Mouse (Mus musculus) midbrain, embryonic 11.5 days (tissue): Measurements from ENCODE around the gene Retreg2. TPM values are rescaled to one million over a fixed set of nuclear protein-coding genes. Genes with fewer than 3 reads are reported as not detected.

ENCODE experiments used
- polyA plus RNA-seq: library from polyadenylated mRNA; unstranded; fragments of >200 nt; fragmentation: Nextera tagmentation; extraction: Ambion mirVana; gene quantifications from 2 replicates; pipeline ENCODE4 v1.2.1, GENCODE M21; 2014

Gene Retreg2
- polyA plus RNA-seq, 1 experiment from 2014 or later = 55.1 TPM

Other genes with a start within 250 kb of the Retreg2 start
- 0.19 TPM in 1 of 2 replicates, not detected in the other for gene Cryba2, start 249.6 kb upstream of the Retreg2 start, polyA plus RNA-seq
- 0.03 and 0.04 TPM in 2 replicates for gene Cfap65, start 207.2 kb upstream of the Retreg2 start, polyA plus RNA-seq
- gene Ihh, start 191.1 kb upstream of the Retreg2 start, polyA plus RNA-seq = 0.22 TPM in 1 of 2 replicates, not detected in the other
- 12.9 and 13.0 TPM in 2 replicates for gene Nhej1, start 17.6 kb upstream of the Retreg2 start, polyA plus RNA-seq
- gene Slc23a3, start 8.9 kb upstream of the Retreg2 start, polyA plus RNA-seq = not detected in 2 replicates
- 45.5 and 49.8 TPM in 2 replicates for gene Cnppd1, start 67 bp upstream of the Retreg2 start, polyA plus RNA-seq
- gene Zfand2b, start 25.9 kb downstream of the Retreg2 start, polyA plus RNA-seq = 30.1 and 33.6 TPM in 2 replicates
- 25.3 and 29.2 TPM in 2 replicates for gene Abcb6, start 37.6 kb downstream of the Retreg2 start, polyA plus RNA-seq
- 14.3 and 14.4 TPM in 2 replicates for gene Ankzf1, start 49.4 kb downstream of the Retreg2 start, polyA plus RNA-seq
- gene Atg9a, start 49.4 kb downstream of the Retreg2 start, polyA plus RNA-seq = 17.3 and 18.8 TPM in 2 replicates
- gene Glb1l, start 68.0 kb downstream of the Retreg2 start, polyA plus RNA-seq = 18.3 and 19.4 TPM in 2 replicates
- 110 and 116 TPM in 2 replicates for gene Stk16, start 68.1 kb downstream of the Retreg2 start, polyA plus RNA-seq
- 7.9 and 9.6 TPM in 2 replicates for gene Tuba4a, start 77.1 kb downstream of the Retreg2 start, polyA plus RNA-seq
- gene A630095N17Rik, start 89.3 kb downstream of the Retreg2 start, polyA plus RNA-seq = not detected in 2 replicates
- gene Dnajb2, start 93.6 kb downstream of the Retreg2 start, polyA plus RNA-seq = 15.9 and 18.1 TPM in 2 replicates
- gene Ptprn, start 121.7 kb downstream of the Retreg2 start, polyA plus RNA-seq = 4.2 and 4.4 TPM in 2 replicates
- gene Resp18, start 135.6 kb downstream of the Retreg2 start, polyA plus RNA-seq = 28.5 and 34.8 TPM in 2 replicates
- 149 TPM in 2 replicates for gene Dnpep, start 175.2 kb downstream of the Retreg2 start, polyA plus RNA-seq
- gene Des, start 217.6 kb downstream of the Retreg2 start, polyA plus RNA-seq = 0.52 and 0.68 TPM in 2 replicates
- 13.4 and 15.2 TPM in 2 replicates for gene Speg, start 232.5 kb downstream of the Retreg2 start, polyA plus RNA-seq